In genomic region chr2:8912417-8912816, GRCm38 (mm10) we compare ENCODE assay signal across 28 mouse cellular contexts.
A peak's percentile ranks its signal among the peaks of the same experiment; 100 is the strongest.
DNase-seq lines count a peak whose midpoint lies in the region; TF ChIP-seq lines count a peak whose summit lies in the region.
"Had no signal": no experiment of that assay in that cellular context is flagged by ENCODE, and none has a peak within 500 bp of the region (broad histone marks: within the 10 kb centered on the region; RNA-seq: fewer than 3 reads in every experiment).

No protein-coding gene starts in this region.

- TF ChIP-seq POLR2A in heart, adult 2 months (IDR thresholded peaks at IDR 0.05; ENCODE audit: insufficient read depth, low read depth, low read length), result no peak

- H3K4me1 ChIP-seq in heart, adult 2 months (ENCODE audit: control insufficient read depth, insufficient read depth, low read length), result no peaks in the 10 kb centered on the region
- H3K4me1 ChIP-seq: embryonic facial prominence, embryonic 12.5 days; forebrain, embryonic 10.5 days; forebrain, embryonic 15.5 days; hindbrain, embryonic 10.5 days; hindbrain, embryonic 15.5 days; limb, embryonic 10.5 days; limb, embryonic 15.5 days; liver, embryonic 13.5 days; neural tube, embryonic 15.5 days had no signal

- H3K4me3 ChIP-seq in heart, adult 2 months, result no peak overlapping the region
- H3K4me3 ChIP-seq: embryonic facial prominence, embryonic 12.5 days; forebrain, embryonic 10.5 days; forebrain, embryonic 15.5 days; hindbrain, embryonic 10.5 days; hindbrain, embryonic 15.5 days; layer of hippocampus, adult 2 months; limb, embryonic 10.5 days; limb, embryonic 15.5 days; liver, embryonic 13.5 days; neural tube, embryonic 15.5 days had no signal

- H3K27me3 ChIP-seq in heart, adult 2 months (ENCODE audit: control insufficient read depth, insufficient read depth, low read length), result no peaks in the 10 kb centered on the region
- H3K27me3 ChIP-seq: CH12.LX; embryonic facial prominence, embryonic 12.5 days; forebrain, embryonic 15.5 days; hindbrain, embryonic 15.5 days; limb, embryonic 15.5 days; liver, embryonic 13.5 days; neural tube, embryonic 15.5 days had no signal

- no peak for TF ChIP-seq EP300 in heart, adult 2 months (IDR thresholded peaks at IDR 0.05; ENCODE audit: insufficient read depth, low read depth, low read length)

- peak; percentile 14 for DNase-seq in heart, adult 11 months
- DNase-seq in heart, adult 2 months, result no peak
- DNase-seq in 3T3-L1 (ENCODE audit: low read depth, low spot score) (peak; percentile 54), NIH3T3 (ENCODE audit: low read depth) (peak; percentile 2)
- DNase-seq in lung, postnatal 36 days, result peak; percentile 10
- DNase-seq in kidney, adult 11 months, result no peak
- DNase-seq in testis, postnatal 14 days (ENCODE audit: low spot score), result no peak
- DNase-seq: adrenal gland, postnatal 10 days; cerebellum, adult 11 months; cerebellum, adult 9-10 months; cerebellum, postnatal 36 days; heart, postnatal 14 days; kidney, adult 2 months; kidney, postnatal 36 days; liver, embryonic 13.5 days; midbrain, embryonic 14.5 days; retina, postnatal 1 day; thymus, postnatal 14 days had no signal

- H3K79me2 ChIP-seq in heart, adult 2 months (replicated peaks; ENCODE audit: control insufficient read depth, insufficient read depth, low read length), result no peaks in the 10 kb centered on the region

- intact Hi-C loops in heart, adult 2 months (cut with DNase I), result no loop called here

- TF ChIP-seq CTCF in heart, adult 2 months (IDR thresholded peaks at IDR 0.05), result no peak

- no peak overlapping the region for H3K27ac ChIP-seq in heart, adult 2 months
- H3K27ac ChIP-seq: embryonic facial prominence, embryonic 12.5 days; forebrain, embryonic 10.5 days; forebrain, embryonic 15.5 days; hindbrain, embryonic 10.5 days; hindbrain, embryonic 15.5 days; layer of hippocampus, adult 2 months; limb, embryonic 10.5 days; limb, embryonic 15.5 days; liver, embryonic 13.5 days; neural tube, embryonic 15.5 days had no signal

- H3K36me3 ChIP-seq in heart, adult 2 months (ENCODE audit: control insufficient read depth, insufficient read depth, low read length), result no peaks in the 10 kb centered on the region
- H3K36me3 ChIP-seq: embryonic facial prominence, embryonic 12.5 days; forebrain, embryonic 10.5 days; forebrain, embryonic 15.5 days; hindbrain, embryonic 10.5 days; hindbrain, embryonic 15.5 days; limb, embryonic 10.5 days; limb, embryonic 15.5 days; liver, embryonic 13.5 days; neural tube, embryonic 15.5 days had no signal

- H3K9ac ChIP-seq in heart, adult 2 months (ENCODE audit: low read depth, low read length), result no peak overlapping the region
- H3K9ac ChIP-seq: embryonic facial prominence, embryonic 12.5 days; forebrain, embryonic 15.5 days; hindbrain, embryonic 15.5 days; limb, embryonic 15.5 days; liver, embryonic 13.5 days; neural tube, embryonic 15.5 days had no signal

Comparison
In these comparisons a context has a peak if more than half of its experiments do, and no peak if none do; other contexts are left out.
1. DNase-seq: peak in heart, adult 11 months (single experiment), 3T3-L1 (single experiment), NIH3T3 (single experiment) and lung, postnatal 36 days (single experiment); none in heart, adult 2 months (0 of 2), kidney, adult 11 months (single experiment) and testis, postnatal 14 days (single experiment).